Mouse (Mus musculus): ENCODE measurements around the gene Mlxipl. TPM values are rescaled to one million over a fixed set of nuclear protein-coding genes. Genes with fewer than 3 reads are reported as not detected.
A peak's percentile ranks its signal among the peaks of the same experiment; 100 is the strongest.

Gene Mlxipl
- polyA plus RNA-seq, 1 experiment from 2014 or later: 2.0 TPM

DNA sequence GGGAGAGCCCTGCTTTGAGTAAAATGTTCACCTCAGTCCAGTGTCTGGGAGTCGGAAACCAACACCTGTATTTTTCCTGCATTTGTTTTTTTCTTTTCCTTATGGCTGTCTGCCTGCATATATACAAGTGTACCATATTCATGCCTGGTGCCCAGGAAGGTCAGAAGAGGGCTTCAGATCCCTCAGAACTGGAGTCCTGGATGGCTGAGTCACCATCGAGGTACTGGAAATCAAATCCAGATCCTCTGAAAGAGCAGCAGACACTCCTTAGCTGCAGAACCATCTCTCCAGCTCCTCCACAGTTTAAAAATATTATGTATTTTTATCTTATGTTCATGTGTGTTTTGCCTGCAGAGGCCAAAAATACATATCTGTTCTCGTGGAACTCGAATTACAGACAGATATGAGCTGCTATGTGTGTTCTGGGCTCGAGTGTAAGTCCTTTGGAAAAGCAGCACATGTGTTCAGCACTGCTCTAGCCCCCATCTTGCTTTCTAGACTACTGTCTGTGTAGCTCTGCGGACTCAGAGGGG lies 82.1 kb downstream of the Mlxipl start:
- WGBS: 95% methylated on average over 6 of the region's 6 CpGs
- no peaks in the 10 kb centered on the region for H3K27me3 ChIP-seq
- H3K4me1 ChIP-seq: peaks cover 11% of the 10 kb centered on the region
- H3K4me3 ChIP-seq: no peak overlapping the region
- no peaks in the 10 kb centered on the region for H3K9me3 ChIP-seq
- H3K9ac ChIP-seq (replicated peaks): no peak overlapping the region
- no peak for ATAC-seq (ENCODE audit: low FRiP score, low read depth)
- peaks cover 46% of the 10 kb centered on the region for H3K36me3 ChIP-seq
- H3K27ac ChIP-seq (replicated peaks): no peak overlapping the region
- no peak overlapping the region for H3K4me2 ChIP-seq (replicated peaks)

DNA sequence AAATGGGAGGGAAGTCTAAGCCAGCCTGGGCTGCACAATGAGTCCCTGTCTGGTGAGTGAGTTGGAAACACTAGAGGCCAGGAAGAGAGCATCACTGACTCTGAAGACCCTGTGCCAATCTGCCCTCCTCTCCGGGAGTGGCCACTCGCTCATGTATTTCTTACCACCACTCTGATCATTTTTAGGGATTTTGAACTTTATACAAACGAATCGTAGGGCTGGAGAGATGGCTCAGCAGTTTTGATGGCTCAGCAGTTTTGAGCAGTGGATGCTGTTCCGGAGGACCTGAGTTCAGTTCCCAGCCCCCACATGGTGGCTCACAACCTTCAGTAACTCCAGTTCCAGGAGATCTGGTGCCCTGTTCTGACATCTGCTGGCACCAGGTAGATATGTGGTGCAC lies 83.3 kb downstream of the Mlxipl start:
- ATAC-seq (ENCODE audit: low FRiP score, low read depth): no peak
- no peaks in the 10 kb centered on the region for H3K27me3 ChIP-seq
- 89% methylated on average over 5 of the region's 5 CpGs for WGBS
- no peak overlapping the region for H3K4me3 ChIP-seq
- H3K4me1 ChIP-seq: peaks cover 10% of the 10 kb centered on the region
- H3K4me2 ChIP-seq (replicated peaks): no peak overlapping the region
- no peaks in the 10 kb centered on the region for H3K9me3 ChIP-seq
- peaks cover 58% of the 10 kb centered on the region for H3K36me3 ChIP-seq
- no peak overlapping the region for H3K9ac ChIP-seq (replicated peaks)
- H3K27ac ChIP-seq (replicated peaks): no peak overlapping the region

DNA sequence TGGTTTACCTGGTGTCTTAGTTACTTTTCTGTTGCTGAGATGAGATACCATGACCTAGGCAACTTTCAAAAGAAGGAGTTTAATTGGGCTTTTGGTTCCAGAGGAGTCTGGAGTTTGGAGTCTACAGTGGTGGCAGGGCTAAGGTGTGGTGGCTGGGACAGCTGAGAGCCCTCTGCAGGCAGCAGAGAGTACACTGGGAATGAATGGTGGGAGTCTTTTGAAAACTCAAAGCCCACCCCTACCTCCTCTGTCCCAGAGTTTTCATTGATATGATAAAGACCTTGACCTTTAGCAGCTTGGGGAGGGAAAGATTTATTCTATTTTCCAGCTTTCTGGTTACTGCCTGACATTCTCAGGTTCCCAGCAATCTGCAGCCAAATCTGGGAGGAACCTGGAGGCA lies 85.4 kb downstream of the Mlxipl start:
- Histone ChIP-seq H3K4me1 (no peaks in the 10 kb centered on the region), H3K36me3 (peaks cover 77% of the 10 kb centered on the region), H3K9ac (replicated peaks) (no peak overlapping the region), H3K27ac (replicated peaks) (no peak overlapping the region), H3K9me3 (no peaks in the 10 kb centered on the region), H3K4me3 (no peak overlapping the region), H3K4me2 (replicated peaks) (no peak overlapping the region), H3K27me3 (no peaks in the 10 kb centered on the region)
- ATAC-seq (ENCODE audit: low FRiP score, low read depth): no peak

DNA sequence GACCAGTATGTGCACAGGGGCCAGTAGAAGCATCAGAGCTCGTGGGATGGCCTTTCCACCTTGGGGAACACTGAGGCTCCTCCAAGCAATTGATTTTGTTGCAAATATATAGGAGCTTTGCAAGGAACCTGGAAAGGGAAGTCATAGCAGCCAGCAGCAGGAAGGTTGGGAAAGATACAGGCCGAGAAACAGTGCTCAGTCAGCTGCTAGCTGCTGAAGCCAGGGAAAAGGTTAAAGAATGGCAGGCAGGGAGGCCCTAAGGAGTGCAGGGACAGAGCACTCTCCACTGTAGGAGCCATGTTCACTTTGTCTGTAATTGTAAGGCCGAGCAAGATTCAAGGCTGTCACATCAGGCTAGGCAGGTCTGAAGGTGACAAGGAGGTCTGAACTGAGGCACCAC lies 88.8 kb downstream of the Mlxipl start:
- Histone ChIP-seq H3K9me3 (no peaks in the 10 kb centered on the region), H3K27me3 (no peaks in the 10 kb centered on the region; the same call in 1 of the 2 replicates), H3K4me3 (no peak overlapping the region), H3K9ac (replicated peaks) (no peak overlapping the region), H3K27ac (replicated peaks) (no peak overlapping the region), H3K4me2 (replicated peaks) (no peak overlapping the region), H3K4me1 (no peaks in the 10 kb centered on the region), H3K36me3 (peaks cover 84% of the 10 kb centered on the region)
- 80% methylated on average over 3 of the region's 3 CpGs for WGBS
- ATAC-seq (ENCODE audit: low FRiP score, low read depth): no peak

GRCm38 (mm10) chr5:135178996-135179395 lies 89.3 kb downstream of the Mlxipl start:
- H3K4me3 ChIP-seq: no peak overlapping the region
- WGBS: 88% methylated on average over 4 of the region's 4 CpGs
- ATAC-seq (ENCODE audit: low FRiP score, low read depth): no peak
- H3K36me3 ChIP-seq: peaks cover 81% of the 10 kb centered on the region
- H3K27ac ChIP-seq (replicated peaks): no peak overlapping the region
- H3K27me3 ChIP-seq: no peaks in the 10 kb centered on the region; the same call in 1 of the 2 replicates
- no peak overlapping the region for H3K9ac ChIP-seq (replicated peaks)
- H3K4me1 ChIP-seq: no peaks in the 10 kb centered on the region
- no peak overlapping the region for H3K4me2 ChIP-seq (replicated peaks)
- no peaks in the 10 kb centered on the region for H3K9me3 ChIP-seq

GRCm38 (mm10) chr5:135179616-135180015 lies 89.9 kb downstream of the Mlxipl start:
- Histone ChIP-seq H3K9ac (replicated peaks) (no peak overlapping the region), H3K27me3 (no peaks in the 10 kb centered on the region; the same call in 1 of the 2 replicates), H3K4me2 (replicated peaks) (no peak overlapping the region), H3K36me3 (peaks cover 77% of the 10 kb centered on the region), H3K9me3 (peaks cover 1% of the 10 kb centered on the region; the same call in 1 of the 2 replicates), H3K27ac (replicated peaks) (no peak overlapping the region), H3K4me1 (no peaks in the 10 kb centered on the region), H3K4me3 (no peak overlapping the region)
- WGBS: 94% methylated on average over 7 of the region's 7 CpGs
- no peak for ATAC-seq (ENCODE audit: low FRiP score, low read depth)

GRCm38 (mm10) chr5:135180796-135181195 lies 91.1 kb downstream of the Mlxipl start:
- no peak overlapping the region for H3K4me2 ChIP-seq (replicated peaks)
- H3K4me3 ChIP-seq: no peak overlapping the region
- no peak overlapping the region for H3K9ac ChIP-seq (replicated peaks)
- ATAC-seq (ENCODE audit: low FRiP score, low read depth): no peak
- H3K36me3 ChIP-seq: peaks cover 70% of the 10 kb centered on the region
- no peaks in the 10 kb centered on the region for H3K4me1 ChIP-seq
- H3K9me3 ChIP-seq: peaks cover 6% of the 10 kb centered on the region; the same call in 1 of the 2 replicates
- no peak overlapping the region for H3K27ac ChIP-seq (replicated peaks)
- no peaks in the 10 kb centered on the region; the same call in 1 of the 2 replicates for H3K27me3 ChIP-seq
- WGBS: 93% methylated on average over 14 of the region's 14 CpGs

DNA sequence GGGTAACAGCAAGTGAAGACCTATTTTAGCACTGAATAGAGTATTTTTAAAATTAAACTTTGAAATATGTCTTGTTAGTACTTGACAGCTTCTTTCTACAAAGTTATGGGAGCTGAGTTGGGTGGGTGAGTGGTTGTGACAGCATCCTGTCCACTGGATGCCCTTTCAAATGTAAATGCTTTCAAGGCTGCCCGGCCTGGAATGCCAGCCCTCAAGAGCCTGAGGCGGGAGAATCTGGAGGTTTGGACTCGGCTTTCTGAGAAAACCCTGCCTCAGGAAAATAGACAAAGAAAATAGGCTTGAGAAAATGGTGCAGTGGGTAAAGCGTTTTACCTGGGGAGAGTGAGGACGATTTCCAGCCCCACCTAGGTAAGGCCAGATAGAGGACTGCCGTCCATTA lies 92.1 kb downstream of the Mlxipl start:
- WGBS: 78% methylated on average over 6 of the region's 6 CpGs
- no peak overlapping the region for H3K4me2 ChIP-seq (replicated peaks)
- peaks cover 63% of the 10 kb centered on the region for H3K36me3 ChIP-seq
- no peak overlapping the region for H3K4me3 ChIP-seq
- no peaks in the 10 kb centered on the region; the same call in 1 of the 2 replicates for H3K27me3 ChIP-seq
- H3K9me3 ChIP-seq: peaks cover 6% of the 10 kb centered on the region; the same call in 1 of the 2 replicates
- no peak for ATAC-seq (ENCODE audit: low FRiP score, low read depth)
- H3K27ac ChIP-seq (replicated peaks): no peak overlapping the region
- H3K9ac ChIP-seq (replicated peaks): no peak overlapping the region
- H3K4me1 ChIP-seq: 0 out of 2 replicates have a peak, but pooled peaks cover 2% of the 10 kb centered on the region

DNA sequence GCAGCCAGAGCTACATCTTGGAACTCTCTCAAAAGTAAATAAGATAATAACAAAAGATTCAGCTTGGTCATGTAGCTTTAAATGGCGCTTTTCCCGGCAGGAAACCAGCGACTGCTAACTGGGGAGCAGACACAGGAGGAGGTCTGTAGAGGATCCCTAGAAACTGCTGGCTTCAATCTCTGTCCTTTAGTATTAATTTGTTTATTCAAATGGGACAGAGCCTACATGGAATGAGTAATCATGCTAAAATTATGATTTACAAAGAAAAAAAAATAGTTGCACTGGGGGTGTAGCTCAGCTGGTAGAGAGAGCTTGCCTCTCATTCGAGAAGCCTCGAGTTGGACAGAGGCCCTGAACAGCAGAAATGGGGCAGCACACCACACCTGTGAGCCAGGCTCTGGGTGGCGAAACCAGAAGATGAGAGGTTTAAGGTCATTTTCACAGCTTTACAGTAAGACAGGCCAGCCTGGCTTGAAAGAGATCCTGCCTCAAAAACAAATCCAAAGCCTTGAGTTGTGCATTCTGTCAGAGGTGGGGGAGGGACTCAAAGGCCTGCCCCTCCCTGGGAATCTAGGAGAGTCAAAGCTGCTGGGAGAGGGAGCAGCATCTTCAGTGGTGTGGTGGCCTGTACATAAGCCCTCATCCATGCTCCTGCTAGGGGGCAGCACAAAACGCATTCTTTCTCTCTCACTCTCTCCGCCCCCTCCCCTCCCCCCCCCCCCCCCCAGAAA lies 93.6 kb downstream of the Mlxipl start:
- Histone ChIP-seq H3K27ac (replicated peaks) (no peak overlapping the region), H3K9me3 (peaks cover 6% of the 10 kb centered on the region; the same call in 1 of the 2 replicates), H3K36me3 (peaks cover 48% of the 10 kb centered on the region), H3K4me1 (0 out of 2 replicates have a peak, but pooled peaks cover 2% of the 10 kb centered on the region), H3K4me3 (no peak overlapping the region), H3K27me3 (no peaks in the 10 kb centered on the region; the same call in 1 of the 2 replicates), H3K9ac (replicated peaks) (no peak overlapping the region), H3K4me2 (replicated peaks) (no peak overlapping the region)
- 60% methylated on average over 8 of the region's 8 CpGs for WGBS
- ATAC-seq (ENCODE audit: low FRiP score, low read depth): no peak

- WGBS: 98% methylated on average over 3 of the region's 3 CpGs
- ATAC-seq (ENCODE audit: low FRiP score, low read depth): no peak
Measured at GRCm38 (mm10) chr5:135185016-135185415, 95.3 kb downstream of the Mlxipl start.

GRCm38 (mm10) chr5:135185596-135185995 lies 95.9 kb downstream of the Mlxipl start:
- no peak overlapping the region for H3K4me3 ChIP-seq

More at GRCm38 (mm10) chr5:135185016-135185415, 95.3 kb downstream of the Mlxipl start:
- Histone ChIP-seq H3K36me3 (peaks cover 33% of the 10 kb centered on the region), H3K4me3 (no peak overlapping the region), H3K27me3 (no peaks in the 10 kb centered on the region; the same call in 1 of the 2 replicates), H3K27ac (replicated peaks) (no peak overlapping the region), H3K9me3 (peaks cover 6% of the 10 kb centered on the region; the same call in 1 of the 2 replicates), H3K4me1 (peaks cover 19% of the 10 kb centered on the region), H3K4me2 (replicated peaks) (no peak overlapping the region), H3K9ac (replicated peaks) (no peak overlapping the region)

GRCm38 (mm10) chr5:135186231-135186620 lies 96.5 kb downstream of the Mlxipl start:
- Histone ChIP-seq H3K4me1 (peaks cover 25% of the 10 kb centered on the region), H3K9me3 (peaks cover 6% of the 10 kb centered on the region; the same call in 1 of the 2 replicates), H3K4me3 (peak overlapping the region; percentile 99), H3K36me3 (peaks cover 21% of the 10 kb centered on the region), H3K27ac (replicated peaks) (peak overlapping the region; percentile 98), H3K9ac (replicated peaks) (peak overlapping the region; percentile 99), H3K4me2 (replicated peaks) (peak overlapping the region; percentile 86), H3K27me3 (no peaks in the 10 kb centered on the region)
- no peak for ATAC-seq (ENCODE audit: low FRiP score, low read depth)
- WGBS: 21% methylated on average over 10 of the region's 10 CpGs

More at GRCm38 (mm10) chr5:135185596-135185995, 95.9 kb downstream of the Mlxipl start:
- Histone ChIP-seq H3K9me3 (peaks cover 6% of the 10 kb centered on the region; the same call in 1 of the 2 replicates), H3K4me1 (peaks cover 24% of the 10 kb centered on the region), H3K4me2 (replicated peaks) (no peak overlapping the region), H3K36me3 (peaks cover 27% of the 10 kb centered on the region), H3K27me3 (no peaks in the 10 kb centered on the region; the same call in 1 of the 2 replicates), H3K27ac (replicated peaks) (no peak overlapping the region), H3K9ac (replicated peaks) (no peak overlapping the region)
- WGBS: 27% methylated on average over 3 of the region's 3 CpGs
- no peak for ATAC-seq (ENCODE audit: low FRiP score, low read depth)
